Mouse (Mus musculus): ENCODE measurements around the gene Cep57.
A peak's percentile ranks its signal among the peaks of the same experiment; 100 is the strongest.

Cep57 gene

GRCm38 (mm10) chr9:13826832-13827405, at the start of gene Cep57:
Gene Cep57 (minus strand): TSS chr9:13827107.
- peak; percentile 97 for DNase-seq (ENCODE audit: low read depth, low spot score)

GRCm38 (mm10) chr9:13875340-13875739, 48.4 kb upstream of the Cep57 start:
- DNase-seq (ENCODE audit: low read depth, low spot score) = no peak

- DNase-seq (ENCODE audit: low read depth, low spot score) = no peak
These were observed 47.5 kb upstream of the Cep57 start for GRCm38 (mm10) chr9:13874359-13874758.

GRCm38 (mm10) chr9:13871631-13872030, 44.7 kb upstream of the Cep57 start:
- DNase-seq (ENCODE audit: low read depth, low spot score) = no peak

DNA sequence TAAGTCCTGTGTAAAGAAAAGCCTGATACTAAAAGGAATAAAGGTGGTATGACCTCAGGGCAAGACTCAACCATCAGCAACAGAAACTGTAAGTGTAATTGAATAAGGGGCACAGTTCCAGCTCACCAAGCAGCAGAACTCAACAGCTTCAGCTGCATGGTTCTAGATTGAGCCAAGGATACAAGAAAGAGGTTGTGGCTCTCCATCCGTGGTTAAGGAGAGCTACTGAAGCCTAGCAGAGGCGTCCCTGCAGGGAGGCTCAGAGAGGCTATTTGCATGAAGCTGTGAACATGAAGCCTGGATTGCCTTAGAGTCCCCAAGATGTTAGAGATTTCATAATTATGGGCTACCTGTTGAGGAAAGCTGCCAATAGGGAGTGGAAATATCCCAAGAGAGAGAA, 40.7 kb upstream of the Cep57 start:
- no peak for DNase-seq (ENCODE audit: low read depth, low spot score)

DNA sequence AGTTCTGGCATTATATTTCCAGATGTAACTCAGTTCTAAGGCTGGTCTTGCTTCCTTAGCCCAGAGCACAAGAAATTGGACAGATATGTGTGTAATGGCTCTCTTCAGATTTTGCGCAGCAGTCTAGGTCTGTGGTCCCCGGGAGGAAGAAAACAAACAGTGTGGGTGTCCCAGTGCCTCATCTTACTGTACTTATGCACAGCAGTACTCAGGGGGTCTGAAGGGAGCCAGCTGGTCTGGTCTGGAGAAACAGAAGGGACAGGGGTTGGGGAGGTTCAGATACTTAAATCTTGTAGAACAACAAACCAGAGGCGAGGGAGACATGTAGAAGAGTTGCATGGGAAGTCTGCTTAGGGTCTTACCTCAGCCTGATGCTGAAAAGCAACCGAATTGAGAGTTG, 29.9 kb upstream of the Cep57 start:
- no peak for DNase-seq (ENCODE audit: low read depth, low spot score)

GRCm38 (mm10) chr9:13856247-13856646, 29.3 kb upstream of the Cep57 start:
- DNase-seq (ENCODE audit: low read depth, low spot score) = no peak

GRCm38 (mm10) chr9:13853876-13854275, 27.0 kb upstream of the Cep57 start:
- no peak for DNase-seq (ENCODE audit: low read depth, low spot score)

DNA sequence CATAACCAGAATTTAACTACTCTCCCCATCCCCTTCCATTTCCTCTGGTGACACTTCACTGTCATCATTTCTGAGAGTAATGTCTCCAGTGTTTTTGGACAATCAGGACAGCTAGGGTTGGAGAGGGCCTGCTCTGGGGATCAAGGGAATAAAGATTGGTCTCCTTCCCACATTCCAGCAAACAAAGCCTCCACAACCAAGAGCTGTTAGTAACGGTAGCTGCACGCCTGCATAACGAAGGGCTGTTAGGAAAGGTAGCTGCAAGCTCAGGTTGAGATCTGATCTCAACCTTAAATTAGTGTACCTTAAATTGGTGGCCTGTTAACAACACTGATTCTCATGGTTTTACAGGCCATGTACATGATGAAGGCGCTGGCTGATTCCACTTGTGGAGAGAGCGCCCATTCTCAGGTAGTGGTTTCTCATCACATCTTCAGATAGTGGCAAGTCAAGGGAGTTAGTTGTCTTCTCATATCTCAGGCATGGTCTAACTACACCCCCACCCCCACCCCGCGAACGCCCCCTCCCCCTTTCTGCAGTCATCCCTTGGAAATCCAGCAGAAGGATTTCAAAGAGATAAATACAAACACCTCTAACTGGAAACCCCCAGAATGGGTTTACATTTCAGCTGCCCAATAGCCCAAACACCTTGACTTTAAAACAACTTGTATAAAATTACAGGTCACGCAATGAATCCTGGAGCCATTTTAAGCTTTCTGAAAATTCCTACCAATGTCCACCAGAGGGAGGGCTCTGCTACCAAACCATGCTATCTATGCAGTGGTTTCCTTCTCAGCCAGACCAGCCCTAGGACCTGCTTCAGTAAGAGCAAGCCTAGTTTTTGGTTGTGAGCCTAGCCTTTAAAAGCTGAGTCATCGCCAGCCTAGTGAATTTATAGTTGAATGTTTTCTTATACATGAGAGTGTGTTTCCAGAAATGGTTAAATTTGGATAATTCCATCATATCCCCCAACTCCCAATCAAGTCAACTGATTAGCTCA, 21.9 kb upstream of the Cep57 start:
- no peak for DNase-seq (ENCODE audit: low read depth, low spot score)

- no peak for DNase-seq (ENCODE audit: low read depth, low spot score)
These were observed 20.7 kb upstream of the Cep57 start for GRCm38 (mm10) chr9:13847591-13847990.

- DNase-seq (ENCODE audit: low read depth, low spot score) = no peak
These were observed 9.8 kb upstream of the Cep57 start for GRCm38 (mm10) chr9:13836726-13837125.

DNA sequence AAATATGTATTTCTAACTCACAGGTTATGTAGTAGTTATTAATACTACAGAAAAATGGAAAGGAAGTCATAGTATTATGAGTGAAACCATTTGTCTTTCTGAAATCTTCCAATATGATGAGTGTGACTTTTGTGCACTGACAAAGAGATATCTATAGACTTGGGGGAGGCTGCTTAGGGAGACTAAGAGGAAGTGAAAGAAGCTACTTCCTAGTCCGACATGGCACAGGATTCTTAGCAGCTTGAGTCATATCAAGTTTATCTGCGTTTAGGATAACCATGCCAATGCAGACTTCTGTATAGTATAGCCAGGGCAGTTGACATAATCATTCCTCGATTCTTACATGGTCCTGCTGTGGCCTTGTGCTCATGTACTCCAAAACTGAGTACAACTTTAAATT, 8.3 kb upstream of the Cep57 start:
- DNase-seq (ENCODE audit: low read depth, low spot score) = no peak

- no peak for DNase-seq (ENCODE audit: low read depth, low spot score)
These were observed 1.2 kb upstream of the Cep57 start for GRCm38 (mm10) chr9:13828087-13828441.

DNA sequence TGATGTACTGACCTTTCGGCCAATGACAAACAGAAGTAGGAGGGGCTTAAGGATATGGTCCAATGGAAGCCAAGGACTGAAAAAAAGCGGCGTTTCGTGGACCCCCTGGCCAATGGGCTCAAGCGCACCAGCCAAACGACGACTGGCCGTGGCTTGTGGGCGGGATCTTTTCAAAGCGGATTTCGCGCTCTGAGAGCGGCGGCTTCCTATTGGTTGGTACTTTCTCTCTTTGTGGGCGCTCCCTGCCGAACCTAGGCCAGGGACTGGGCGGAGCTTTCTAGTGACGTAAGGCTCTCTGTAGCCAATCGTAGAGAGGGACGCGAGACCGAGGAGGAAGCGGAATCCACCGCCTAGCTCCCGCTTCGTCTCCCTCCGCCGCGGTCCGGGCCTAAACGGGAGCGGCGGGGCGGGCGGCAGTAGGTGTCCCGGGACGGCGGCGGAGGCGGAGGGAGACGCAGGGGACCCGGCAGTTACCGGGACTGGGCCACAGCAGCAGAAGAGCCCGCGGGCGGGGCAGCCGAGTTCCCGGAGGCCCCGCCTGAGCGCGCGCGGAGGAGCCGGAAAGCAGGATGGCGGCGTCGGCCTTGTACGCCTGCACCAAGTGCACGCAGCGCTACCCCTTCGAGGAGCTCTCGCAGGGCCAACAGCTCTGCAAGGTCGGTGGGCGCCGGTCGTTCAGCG, 639 bp upstream of the Cep57 start, which contains the start of gene Fam76b:
TSS of gene Fam76b (plus strand) at position 311 of the 681 bp plus-strand sequence.
- peak; percentile 99 for DNase-seq (ENCODE audit: low read depth, low spot score)

GRCm38 (mm10) chr9:13826391-13826805, 509 bp downstream of the Cep57 start:
- DNase-seq (ENCODE audit: low read depth, low spot score) = no peak

GRCm38 (mm10) chr9:13825896-13826295, 1.0 kb downstream of the Cep57 start:
- DNase-seq (ENCODE audit: low read depth, low spot score) = no peak

DNA sequence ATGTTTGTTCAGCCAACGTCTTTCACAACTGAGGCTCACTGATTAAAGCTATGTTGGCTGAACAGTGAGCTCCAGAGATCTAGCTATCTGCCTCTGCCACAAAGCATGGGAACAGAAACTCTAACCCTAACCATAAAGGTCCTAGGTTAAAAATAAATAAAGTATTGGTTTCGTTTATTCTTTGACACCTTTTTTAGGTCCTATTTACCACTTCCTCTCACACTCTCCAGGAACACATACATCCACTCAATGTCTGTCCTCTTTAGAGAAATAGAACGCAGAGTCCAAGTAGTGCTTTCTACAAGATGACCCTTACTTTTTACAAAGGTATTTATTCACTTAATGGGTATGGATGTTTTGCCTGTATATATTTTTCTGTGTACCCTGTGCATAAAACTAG, 6.1 kb downstream of the Cep57 start:
- no peak for DNase-seq (ENCODE audit: low read depth, low spot score)

- no peak for DNase-seq (ENCODE audit: low read depth, low spot score)
These were observed 8.5 kb downstream of the Cep57 start for GRCm38 (mm10) chr9:13818369-13818768.

DNA sequence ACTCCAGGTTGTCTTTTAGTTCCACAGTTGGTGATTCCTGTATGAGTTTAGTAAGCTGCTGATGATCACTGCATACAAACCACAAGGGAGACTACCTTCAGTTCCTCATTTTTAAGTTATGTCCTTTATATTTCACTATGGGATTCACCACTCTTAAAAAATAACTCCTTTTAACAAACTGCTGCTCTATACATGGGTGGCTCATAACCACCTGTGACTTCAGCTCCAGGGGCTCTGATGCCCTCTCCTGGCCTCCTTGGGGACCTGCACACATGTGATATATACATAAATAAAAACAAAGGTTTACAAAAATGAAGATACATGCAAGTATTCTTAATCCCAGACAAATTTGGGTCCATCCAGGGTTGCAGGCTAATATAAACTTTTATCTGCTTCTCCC, 17.0 kb downstream of the Cep57 start:
- no peak for DNase-seq (ENCODE audit: low read depth, low spot score)

DNA sequence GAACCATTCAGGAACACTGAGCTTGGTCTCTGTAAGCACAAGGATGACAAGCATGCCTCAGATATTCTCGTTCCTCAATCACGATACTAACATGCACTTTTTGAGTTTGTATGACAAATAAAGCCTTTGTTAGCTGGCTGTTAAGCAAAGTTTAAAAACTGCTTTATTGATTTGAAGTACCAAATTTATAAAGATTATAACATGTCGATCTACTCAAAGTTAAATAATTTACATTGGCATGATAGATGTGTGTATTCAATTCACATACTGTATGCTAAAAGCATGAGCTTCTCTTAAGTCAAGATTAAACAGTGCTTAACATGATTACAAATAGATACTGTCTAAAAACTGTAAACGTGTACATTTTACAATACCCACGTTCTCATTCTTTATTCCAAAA, 19.2 kb downstream of the Cep57 start:
- DNase-seq (ENCODE audit: low read depth, low spot score) = no peak

GRCm38 (mm10) chr9:13806854-13807253, 20.1 kb downstream of the Cep57 start:
- no peak for DNase-seq (ENCODE audit: low read depth, low spot score)

DNA sequence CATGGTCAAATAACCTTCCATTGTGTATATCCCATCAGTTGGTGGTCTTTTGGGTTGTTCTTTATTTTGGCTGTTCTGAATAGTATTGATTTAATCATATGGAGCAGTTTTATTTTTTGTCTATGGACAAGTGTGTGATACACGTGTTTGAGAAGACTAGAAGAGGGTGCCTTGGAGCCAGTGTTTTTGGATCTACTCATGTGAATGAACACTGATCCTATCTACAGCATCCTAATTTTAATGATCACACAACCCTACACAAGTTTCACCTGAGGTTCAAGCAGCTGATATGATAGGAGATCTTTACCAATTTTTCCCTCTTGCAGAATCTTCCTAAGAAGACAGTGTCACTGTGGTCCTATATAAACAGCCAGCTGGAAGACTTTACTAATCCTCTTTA, 22.4 kb downstream of the Cep57 start:
- DNase-seq (ENCODE audit: low read depth, low spot score) = no peak
